Comparison of ENCODE assay signal across 16 mouse cellular contexts in genomic region chr2:165809091-165809490, GRCm38 (mm10).
"Had no signal": no experiment of that assay in that cellular context is flagged by ENCODE, and none has a peak within 500 bp of the region (broad histone marks: within the 10 kb centered on the region; RNA-seq: fewer than 3 reads in every experiment).

No protein-coding gene starts in this region.

- H3K9ac ChIP-seq: liver, embryonic 15.5 days; liver, postnatal 0 days; lung, embryonic 15.5 days; midbrain, embryonic 13.5 days; midbrain, embryonic 15.5 days; neural tube, embryonic 13.5 days; neural tube, embryonic 15.5 days had no signal

- H3K27ac ChIP-seq: liver, embryonic 15.5 days; lung, embryonic 15.5 days; macrophage; midbrain, embryonic 13.5 days; midbrain, embryonic 15.5 days; neural tube, embryonic 13.5 days; neural tube, embryonic 15.5 days had no signal

- DNase-seq: liver, postnatal 0 days; lung, adult 2 months; lung, postnatal 14 days; lung, postnatal 36 days; right cerebral cortex, postnatal 14 days; thymus, adult 18-20 months; thymus, postnatal 14 days; thymus, postnatal 36 days had no signal

- H3K9me3 ChIP-seq: liver, embryonic 15.5 days; lung, embryonic 15.5 days; midbrain, embryonic 13.5 days; midbrain, embryonic 15.5 days; neural tube, embryonic 13.5 days; neural tube, embryonic 15.5 days had no signal

- ATAC-seq: liver, postnatal 0 days; lung, postnatal 0 days; midbrain, embryonic 13.5 days; midbrain, embryonic 15.5 days had no signal

- H3K4me1 ChIP-seq: liver, embryonic 15.5 days; lung, embryonic 15.5 days had no signal

- H3K4me3 ChIP-seq: liver, embryonic 15.5 days; lung, embryonic 15.5 days; midbrain, embryonic 13.5 days; midbrain, embryonic 15.5 days; neural tube, embryonic 13.5 days; neural tube, embryonic 15.5 days had no signal

- H3K27me3 ChIP-seq: liver, embryonic 15.5 days; lung, embryonic 15.5 days; midbrain, embryonic 13.5 days; midbrain, embryonic 15.5 days; neural tube, embryonic 13.5 days; neural tube, embryonic 15.5 days had no signal
